Mouse (Mus musculus): ENCODE results near the gene Cdcp2.

GRCm38 (mm10) chr4:107136531-107136930, 39.8 kb downstream of the Cdcp2 start:
- no peak for TF ChIP-seq CTCF (IDR thresholded peaks at IDR 0.05; ENCODE audit: extremely low read depth, insufficient read length, insufficient replicate concordance, low read depth, low read length)
- no peak for TF ChIP-seq POLR2A (IDR thresholded peaks at IDR 0.05; ENCODE audit: low read depth, low read length)
